Comparison of ENCODE assay signal across 15 mouse cellular contexts in the genomic region with DNA sequence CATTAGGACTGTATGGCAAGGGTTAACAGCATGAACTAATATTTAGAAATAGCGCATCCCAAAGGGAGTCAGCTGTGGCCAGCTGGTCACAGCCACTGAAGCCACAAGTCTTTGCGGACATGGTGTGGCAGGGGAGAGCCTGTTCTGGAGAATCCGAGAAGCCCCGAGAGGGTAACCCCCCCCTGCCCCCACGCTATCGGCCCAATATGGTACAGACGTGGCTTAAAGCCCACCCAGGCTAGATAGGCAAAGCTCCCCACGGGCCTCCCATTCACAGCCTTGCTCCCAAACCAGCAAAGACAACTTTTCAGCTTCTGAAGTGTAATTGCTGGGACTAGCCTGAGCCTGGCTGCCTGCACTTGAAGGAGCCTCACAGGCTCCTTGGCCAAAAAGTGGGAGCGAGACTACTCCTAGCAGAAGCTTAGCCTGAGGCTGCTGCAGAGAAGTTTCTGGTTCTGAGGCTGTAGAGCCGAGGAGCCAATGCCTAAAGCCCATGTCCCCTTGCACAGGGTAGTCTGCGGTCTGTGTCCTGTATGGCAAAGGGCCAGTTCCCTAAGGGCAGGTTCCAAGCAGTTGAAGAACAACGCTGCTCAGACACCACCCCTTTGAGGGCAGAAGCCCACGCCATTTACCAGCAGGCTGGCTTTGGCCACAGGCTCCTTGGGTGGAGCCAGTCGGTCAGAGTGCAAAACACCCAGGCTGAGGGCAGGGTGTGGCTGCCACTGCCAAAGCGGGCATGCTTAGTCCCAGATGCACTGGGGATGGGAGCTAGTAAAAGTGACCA. TPM values are rescaled to one million over a fixed set of nuclear protein-coding genes. Genes with fewer than 3 reads are reported as not detected.
DNase-seq lines count a peak whose midpoint lies in the region; ATAC-seq and TF ChIP-seq lines count a peak whose summit lies in the region.
"Had no signal": no experiment of that assay in that cellular context is flagged by ENCODE, and none has a peak within 500 bp of the region (broad histone marks: within the 10 kb centered on the region; RNA-seq: fewer than 3 reads in every experiment).

No protein-coding gene starts in this region.

- no peak for TF ChIP-seq CTCF in hindbrain, postnatal 0 days (IDR thresholded peaks at IDR 0.05; ENCODE audit: low read depth)

- DNase-seq in heart, adult 9 months (ENCODE audit: low spot score in 2 of 2): peak; percentile 56 to 64
- no peak for DNase-seq in heart, adult 8-10 months (ENCODE audit: low spot score)
- DNase-seq in heart, postnatal 4 days: peak; percentile 56
- DNase-seq in kidney, postnatal 36 days: peak; percentile 55 to 56
- DNase-seq in hindbrain, postnatal 0 days (ENCODE audit: low spot score): no peak
- DNase-seq in spleen, postnatal 4 days (ENCODE audit: low spot score in 2 of 2): no peak
- DNase-seq in ovary, postnatal 10 days (ENCODE audit: low spot score): no peak
- DNase-seq: cerebellum, adult 9-11 months; right cerebral cortex, postnatal 25 days; thymus, adult 2 months had no signal

- H3K4me2 ChIP-seq in hindbrain, postnatal 0 days (ENCODE audit: low read depth, low read length): no peak overlapping the region
- H3K4me2 ChIP-seq in forebrain, embryonic 12.5 days: no peak overlapping the region
- H3K4me2 ChIP-seq: forebrain, embryonic 15.5 days; hindbrain, embryonic 14.5 days had no signal

- 0 out of 2 replicates have a peak, but pooled peaks cover 4% of the 10 kb centered on the region for H3K27me3 ChIP-seq in hindbrain, postnatal 0 days (ENCODE audit: insufficient read depth, low read length)
- peaks cover 29% of the 10 kb centered on the region for H3K27me3 ChIP-seq in forebrain, embryonic 12.5 days

- no peaks in the 10 kb centered on the region for H3K36me3 ChIP-seq in hindbrain, postnatal 0 days (ENCODE audit: insufficient read depth, low read length)
- H3K36me3 ChIP-seq in forebrain, embryonic 12.5 days (replicated peaks): no peaks in the 10 kb centered on the region
- H3K36me3 ChIP-seq: forebrain, embryonic 15.5 days had no signal

- no peaks in the 10 kb centered on the region for H3K9me3 ChIP-seq in hindbrain, postnatal 0 days (ENCODE audit: low read length)
- no peaks in the 10 kb centered on the region for H3K9me3 ChIP-seq in forebrain, embryonic 12.5 days
- H3K9me3 ChIP-seq: forebrain, embryonic 15.5 days had no signal

- WGBS in hindbrain, postnatal 0 days: 57% methylated on average over 15 of the region's 15 CpGs
- 80% methylated on average over 15 of the region's 15 CpGs for whole genome bisulfite sequencing in forebrain, embryonic 12.5 days

- no peak for ATAC-seq in hindbrain, postnatal 0 days
- ATAC-seq in forebrain, embryonic 12.5 days (ENCODE audit: low FRiP score): no peak
- ATAC-seq: forebrain, embryonic 15.5 days had no signal

- peaks cover 3% of the 10 kb centered on the region; the same call in 1 of the 2 replicates for H3K4me1 ChIP-seq in hindbrain, postnatal 0 days (ENCODE audit: insufficient read depth, low read length)
- peaks cover 12% of the 10 kb centered on the region; the same call in 1 of the 2 replicates for H3K4me1 ChIP-seq in forebrain, embryonic 12.5 days

- no peak overlapping the region for H3K9ac ChIP-seq in hindbrain, postnatal 0 days (replicated peaks; ENCODE audit: low read length)
- no peak overlapping the region for H3K9ac ChIP-seq in forebrain, embryonic 12.5 days
- H3K9ac ChIP-seq: forebrain, embryonic 15.5 days; hindbrain, embryonic 14.5 days had no signal

- no peak overlapping the region for H3K27ac ChIP-seq in hindbrain, postnatal 0 days
- H3K27ac ChIP-seq in forebrain, embryonic 12.5 days: no peak overlapping the region
- H3K27ac ChIP-seq: forebrain, embryonic 15.5 days; hindbrain, embryonic 14.5 days; macrophage had no signal

- no peak overlapping the region for H3K4me3 ChIP-seq in hindbrain, postnatal 0 days (ENCODE audit: low read length)
- H3K4me3 ChIP-seq in forebrain, embryonic 12.5 days (replicated peaks): no peak overlapping the region
- H3K4me3 ChIP-seq: forebrain, embryonic 15.5 days had no signal

RNA-seq across cellular contexts. Expression of gene Odf3l1, which starts 3.8 kb away (rescaled TPM):
- not detected for total RNA-seq in heart, adult 8-10 months (2022)
- total RNA-seq in heart, postnatal 4 days (2021): under 1 TPM in 1 of 2 experiments, not detected in 1; 0.43 TPM
- 0.42 TPM in 1 of 2 replicates, not detected in the other for total RNA-seq in hindbrain, postnatal 0 days (2014; rRNA removed)
- 0.14 and 0.16 TPM in 2 replicates for polyA plus RNA-seq in hindbrain, postnatal 0 days (2015; fragmentation: Nextera tagmentation; extraction: Ambion mirVana)
- not detected in 2 replicates for polyA plus RNA-seq in forebrain, embryonic 12.5 days (2016; fragmentation: Nextera tagmentation; extraction: Ambion mirVana)
- total RNA-seq: CH12.LX had no signal
- polyA plus RNA-seq: forebrain, embryonic 15.5 days; hindbrain, embryonic 14.5 days; macrophage had no signal

RNA-seq across cellular contexts. Expression of gene Cspg4, which starts 4.2 kb away (rescaled TPM):
- total RNA-seq in heart, adult 8-10 months (2022): 10 to 100 TPM in 3 of 4 experiments, 1 to 10 TPM in 1; 9.4 to 14.7 (median 10.7) TPM
- 10 to 100 TPM; 55.6 to 56.6 TPM for total RNA-seq in heart, postnatal 4 days (2021)
- total RNA-seq in hindbrain, postnatal 0 days (2014; rRNA removed): 42.1 and 46.6 TPM in 2 replicates
- polyA plus RNA-seq in hindbrain, postnatal 0 days (2015; fragmentation: Nextera tagmentation; extraction: Ambion mirVana): 7.3 and 7.6 TPM in 2 replicates
- 3.0 and 3.8 TPM in 2 replicates for polyA plus RNA-seq in forebrain, embryonic 12.5 days (2016; fragmentation: Nextera tagmentation; extraction: Ambion mirVana)
- polyA plus RNA-seq: macrophage had no signal

Comparison
In these comparisons a context has a peak if more than half of its experiments do, and no peak if none do; other contexts are left out.
1. DNase-seq: peak in heart, adult 9 months (2 of 2), heart, postnatal 4 days (single experiment) and kidney, postnatal 36 days (2 of 2); none in heart, adult 8-10 months (single experiment), hindbrain, postnatal 0 days (single experiment), spleen, postnatal 4 days (0 of 2) and ovary, postnatal 10 days (single experiment).